Mouse (Mus musculus) E14TG2a.4 (cell line): ENCODE data around the gene Cntfr.
"Not testable (repeated sequence)": the region's sequence is repeated elsewhere in the genome, so short reads cannot be mapped to it uniquely, and the experiment has no call there.

Experiments used
- H3K27me3 ChIP-seq: 2 replicates; pipeline ENCODE4 v1.6.1; 2014; ENCODE audit warnings: low read length, control low read depth; ENCODE audit not compliant: insufficient read depth
- H3K36me3 ChIP-seq: 2 replicates; pipeline ENCODE4 v1.6.1; 2014; ENCODE audit warnings: low read length, control low read depth; ENCODE audit not compliant: insufficient read depth
- H3K4me1 ChIP-seq: replicated peaks from 2 replicates; pipeline ENCODE4 v1.6.1; 2014; ENCODE audit warnings: low read depth, low read length, control low read depth
- H3K4me3 ChIP-seq: replicated peaks from 2 replicates; pipeline ENCODE4 v1.5.1; 2014; ENCODE audit warnings: mild to moderate bottlenecking, low read length
- H3K9me3 ChIP-seq: 2 replicates; pipeline ENCODE4 v1.6.1; 2014; ENCODE audit warnings: low read length, control low read depth
- CTCF ChIP-seq: conservative IDR thresholded peaks from 2 replicates; pipeline ENCODE4 v1.5.1; 2014; ENCODE audit warnings: low read length
- NANOG ChIP-seq: IDR thresholded peaks from 2 replicates; pipeline ENCODE4 v1.6.1; 2014; ENCODE audit warnings: borderline replicate concordance, low read length, mixed read lengths
- POU5F1 ChIP-seq: IDR thresholded peaks from 2 replicates; pipeline ENCODE4 v1.6.1; 2014; ENCODE audit warnings: low read length, borderline replicate concordance

Cntfr gene

GRCm38 (mm10) chr4:41712421-41713196 lies 15.7 kb upstream of the Cntfr start:
- no peak for TF ChIP-seq NANOG
- no peak for TF ChIP-seq CTCF
- no peak for TF ChIP-seq POU5F1
- no peaks in the 10 kb centered on the region for H3K27me3 ChIP-seq

DNA sequence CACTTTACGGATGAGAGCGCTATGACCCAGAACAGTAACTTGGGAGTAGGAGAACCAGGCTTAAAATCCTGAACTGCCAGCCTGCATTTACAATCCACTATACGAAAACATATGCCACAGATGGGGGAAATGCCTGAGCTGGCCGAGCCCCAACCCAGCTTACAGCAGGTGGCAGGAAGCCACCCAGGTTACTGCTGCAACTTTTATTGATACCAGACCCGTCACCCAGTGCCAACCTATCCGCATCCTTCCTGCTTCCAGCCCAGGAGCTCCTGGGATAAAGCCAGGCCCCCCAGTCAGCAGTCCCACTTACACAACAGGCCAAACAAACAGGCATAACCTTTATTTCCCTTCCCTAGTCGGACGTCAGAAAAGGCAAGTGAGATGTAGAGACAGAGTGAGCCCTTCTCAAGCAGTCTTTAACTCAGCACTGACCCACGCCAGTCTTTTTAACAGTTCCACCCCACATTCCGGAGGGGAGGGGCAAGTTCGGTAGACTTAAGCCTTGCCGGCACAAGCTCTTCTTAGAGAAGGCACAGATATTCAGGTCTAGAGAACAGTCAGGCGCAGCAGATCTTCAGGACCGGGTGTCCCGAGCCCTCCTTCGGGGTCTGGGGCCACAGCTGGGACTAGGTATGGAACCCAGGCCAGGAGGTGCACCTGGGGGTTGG lies 15.0 kb upstream of the Cntfr start:
- peaks cover 45% of the 10 kb centered on the region for H3K36me3 ChIP-seq
- peaks cover 58% of the 10 kb centered on the region for H3K4me1 ChIP-seq
- H3K4me3 ChIP-seq, result peak overlapping the region; percentile 94
- H3K27me3 ChIP-seq, result no peaks in the 10 kb centered on the region
- TF ChIP-seq NANOG, result no peak
- no peak for TF ChIP-seq CTCF
- no peak for TF ChIP-seq POU5F1
- no peaks in the 10 kb centered on the region for H3K9me3 ChIP-seq

More at GRCm38 (mm10) chr4:41712421-41713196, 15.7 kb upstream of the Cntfr start:
- Histone ChIP-seq H3K4me3 (peak overlapping the region; percentile 94), H3K36me3 (peaks cover 53% of the 10 kb centered on the region), H3K4me1 (peaks cover 59% of the 10 kb centered on the region), H3K9me3 (no peaks in the 10 kb centered on the region)

- peaks cover 15% of the 10 kb centered on the region for H3K27me3 ChIP-seq
- H3K4me1 ChIP-seq, result peaks cover 71% of the 10 kb centered on the region
- H3K36me3 ChIP-seq, result peaks cover 30% of the 10 kb centered on the region
- TF ChIP-seq NANOG, result no peak
- TF ChIP-seq CTCF, result 0 out of 2 replicates have a peak, but pooled peaks have one; percentile 12
- no peaks in the 10 kb centered on the region for H3K9me3 ChIP-seq
- H3K4me3 ChIP-seq, result no peak overlapping the region
Measured at GRCm38 (mm10) chr4:41710229-41710628, 13.3 kb upstream of the Cntfr start.

DNA sequence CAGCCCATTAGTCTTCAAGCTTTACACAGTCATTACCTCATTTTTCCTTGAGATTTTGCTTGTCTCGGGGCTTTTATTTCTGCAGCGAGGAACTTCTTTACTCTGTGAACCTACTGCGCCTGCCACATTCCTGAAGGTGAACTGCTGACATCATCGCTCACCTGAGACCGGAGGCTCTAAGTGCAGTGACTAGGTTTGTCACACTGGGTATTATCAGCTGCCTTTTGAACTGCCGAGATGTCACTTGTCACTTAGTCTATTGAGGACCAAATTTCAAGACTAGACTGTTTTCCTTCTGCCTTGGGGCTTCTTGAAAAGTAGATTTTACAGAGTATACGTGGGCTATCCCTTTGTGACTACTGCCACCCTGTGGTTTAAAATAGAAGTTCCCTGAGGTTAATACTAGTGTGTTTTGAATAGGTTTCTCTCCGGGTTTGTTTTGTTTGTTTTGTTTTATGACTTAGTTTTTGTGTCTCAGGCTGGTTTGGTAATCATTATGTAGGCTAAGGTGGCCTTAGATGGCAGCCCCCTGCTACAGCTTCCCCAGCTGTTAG lies 11.4 kb upstream of the Cntfr start:
- H3K36me3 ChIP-seq, result peaks cover 22% of the 10 kb centered on the region
- H3K27me3 ChIP-seq, result peaks cover 30% of the 10 kb centered on the region
- no peak overlapping the region for H3K4me3 ChIP-seq
- peak; percentile 75 for TF ChIP-seq CTCF
- TF ChIP-seq NANOG, result no peak
- no peaks in the 10 kb centered on the region for H3K9me3 ChIP-seq
- H3K4me1 ChIP-seq, result peaks cover 74% of the 10 kb centered on the region

DNA sequence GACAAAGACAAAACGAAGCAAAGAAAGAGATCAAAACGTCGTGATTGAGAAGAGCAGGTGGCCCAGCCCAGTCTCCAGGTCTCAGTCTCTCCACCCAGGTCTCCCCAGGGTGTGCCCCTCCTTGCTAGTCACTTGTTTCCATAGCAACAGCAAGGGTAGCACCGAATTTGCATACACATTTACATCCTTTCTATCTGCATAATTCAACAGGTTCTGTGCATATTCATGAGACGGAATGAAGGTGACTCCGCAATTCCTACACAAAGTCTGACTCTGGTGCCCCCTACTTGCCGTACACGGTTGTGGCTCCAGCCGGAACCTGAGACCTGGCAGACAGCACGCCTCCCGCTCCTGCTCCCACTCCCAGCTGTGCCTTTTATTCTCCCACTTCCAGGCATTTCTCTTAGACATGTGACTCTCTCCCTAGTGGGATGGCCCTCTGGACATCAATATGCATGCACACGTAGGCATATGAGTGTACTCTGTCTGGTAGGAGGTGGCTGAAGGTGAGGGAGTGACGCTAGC lies 10.2 kb upstream of the Cntfr start:
- Histone ChIP-seq H3K27me3 (peaks cover 36% of the 10 kb centered on the region), H3K9me3 (no peaks in the 10 kb centered on the region), H3K4me3 (peak overlapping the region; percentile 35; the same call in 1 of the 2 replicates), H3K4me1 (peaks cover 68% of the 10 kb centered on the region), H3K36me3 (peaks cover 16% of the 10 kb centered on the region)
- TF ChIP-seq NANOG (no peak), CTCF (peak; percentile 42), POU5F1 (peak; percentile 100)

- H3K4me1 ChIP-seq, result peaks cover 58% of the 10 kb centered on the region
- peak overlapping the region; percentile 15; the same call in 1 of the 2 replicates for H3K4me3 ChIP-seq
- no peak for TF ChIP-seq NANOG
- TF ChIP-seq CTCF, result no peak
- no peak for TF ChIP-seq POU5F1
- H3K27me3 ChIP-seq, result peaks cover 36% of the 10 kb centered on the region
- H3K9me3 ChIP-seq, result no peaks in the 10 kb centered on the region
- H3K36me3 ChIP-seq, result peaks cover 7% of the 10 kb centered on the region
Measured at GRCm38 (mm10) chr4:41705922-41706754, 9.2 kb upstream of the Cntfr start.

- Histone ChIP-seq H3K4me3 (no peak overlapping the region), H3K36me3 (no peaks in the 10 kb centered on the region), H3K27me3 (peaks cover 36% of the 10 kb centered on the region), H3K9me3 (no peaks in the 10 kb centered on the region), H3K4me1 (peaks cover 53% of the 10 kb centered on the region)
- no peak for TF ChIP-seq NANOG
- TF ChIP-seq CTCF, result no peak
- no peak for TF ChIP-seq POU5F1
Measured at GRCm38 (mm10) chr4:41704651-41705050, 7.8 kb upstream of the Cntfr start.

DNA sequence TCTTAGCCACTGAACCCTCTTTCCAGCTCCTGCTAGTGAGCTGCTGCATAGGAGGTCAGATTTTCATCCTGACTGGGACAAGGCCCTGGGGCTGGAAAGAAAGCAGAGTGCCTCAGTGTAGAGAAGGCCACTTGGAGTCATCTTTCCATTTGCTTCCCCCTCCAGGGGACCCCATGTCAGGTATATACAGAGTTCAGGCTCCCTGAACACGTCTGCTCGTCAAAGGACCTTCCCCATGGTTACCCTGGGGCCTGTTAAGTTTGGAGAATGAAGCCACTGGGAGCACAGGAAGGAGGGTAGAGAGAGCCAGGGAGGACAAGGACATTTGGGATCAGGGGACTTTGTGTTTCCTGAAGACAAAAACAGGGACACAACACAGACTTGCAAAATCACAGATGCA lies 5.3 kb upstream of the Cntfr start:
- not testable (repeated sequence) for H3K4me3 ChIP-seq, H3K9me3 ChIP-seq, H3K36me3 ChIP-seq
- peaks cover 48% of the 10 kb centered on the region for H3K27me3 ChIP-seq
- peaks cover 43% of the 10 kb centered on the region for H3K4me1 ChIP-seq

GRCm38 (mm10) chr4:41700224-41700623 lies 3.3 kb upstream of the Cntfr start:
- H3K36me3 ChIP-seq, H3K9me3 ChIP-seq, H3K4me3 ChIP-seq: not testable (repeated sequence)
- Histone ChIP-seq H3K27me3 (peaks cover 36% of the 10 kb centered on the region), H3K4me1 (peaks cover 25% of the 10 kb centered on the region)

GRCm38 (mm10) chr4:41699783-41700182 lies 2.9 kb upstream of the Cntfr start, which contains the start of gene Il11ra1:
Gene Il11ra1 (plus strand): TSS chr4:41699989.
- H3K27me3 ChIP-seq, result peaks cover 32% of the 10 kb centered on the region
- not testable (repeated sequence) for H3K4me3 ChIP-seq

DNA sequence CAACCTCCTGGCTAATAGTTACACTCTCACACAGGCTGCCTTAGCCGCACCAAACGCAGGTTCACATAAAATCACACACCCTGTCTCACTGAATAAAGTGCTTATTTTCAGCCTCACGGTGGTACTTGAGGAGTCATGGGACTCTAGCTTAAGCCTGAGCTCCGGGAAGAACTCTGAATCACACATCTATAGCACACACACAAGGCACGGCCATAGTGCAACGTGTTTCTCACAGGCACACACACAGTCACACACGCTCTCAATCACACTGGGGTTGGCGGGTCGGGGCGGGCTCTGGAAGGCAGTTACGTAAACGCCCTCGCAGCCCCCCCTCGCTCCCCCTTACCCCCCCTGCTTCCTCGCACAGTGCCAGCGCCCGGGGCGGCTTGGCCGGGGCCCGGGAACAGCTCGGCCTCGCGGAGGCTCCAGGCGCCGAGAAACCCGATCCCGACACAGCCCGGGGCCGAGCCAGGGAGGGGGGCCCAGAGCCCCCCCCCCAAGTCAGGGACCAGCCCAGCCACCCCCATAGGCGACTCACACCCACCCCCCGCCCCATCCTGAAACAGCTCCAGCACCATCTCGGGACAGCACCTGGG lies 1.6 kb upstream of the Cntfr start:
- not testable (repeated sequence) for H3K4me3 ChIP-seq, H3K36me3 ChIP-seq, H3K4me1 ChIP-seq, H3K9me3 ChIP-seq
- peaks cover 21% of the 10 kb centered on the region for H3K27me3 ChIP-seq

More at GRCm38 (mm10) chr4:41699783-41700182, 2.9 kb upstream of the Cntfr start, which contains the start of gene Il11ra1:
- H3K4me1 ChIP-seq, result peaks cover 20% of the 10 kb centered on the region
- H3K36me3 ChIP-seq, H3K9me3 ChIP-seq: not testable (repeated sequence)
